ENCODE assay signal across 26 mouse cellular contexts in genomic region chr10:53735201-53735865, GRCm38 (mm10). TPM values are rescaled to one million over a fixed set of nuclear protein-coding genes. Genes with fewer than 3 reads are reported as not detected.
DNase-seq lines count a peak whose midpoint lies in the region; ATAC-seq lines count a peak whose summit lies in the region.
"Had no signal": no experiment of that assay in that cellular context is flagged by ENCODE, and none has a peak within 500 bp of the region (broad histone marks: within the 10 kb centered on the region; RNA-seq: fewer than 3 reads in every experiment).

No protein-coding gene starts in this region.

- no peak overlapping the region for H3K27ac ChIP-seq in hindbrain, embryonic 14.5 days
- H3K27ac ChIP-seq: embryonic facial prominence, embryonic 15.5 days; heart, embryonic 15.5 days; hindbrain, postnatal 0 days; limb, embryonic 15.5 days; liver, embryonic 15.5 days; lung, embryonic 15.5 days; neural tube, embryonic 15.5 days had no signal

- no peak overlapping the region for H3K4me3 ChIP-seq in hindbrain, embryonic 14.5 days (replicated peaks; ENCODE audit: low read length)
- H3K4me3 ChIP-seq: embryonic facial prominence, embryonic 15.5 days; heart, embryonic 15.5 days; limb, embryonic 15.5 days; liver, embryonic 15.5 days; lung, embryonic 15.5 days; neural tube, embryonic 15.5 days had no signal

- H3K36me3 ChIP-seq in hindbrain, embryonic 14.5 days (replicated peaks; ENCODE audit: control insufficient read depth, insufficient read depth): no peaks in the 10 kb centered on the region
- H3K36me3 ChIP-seq: embryonic facial prominence, embryonic 15.5 days; heart, embryonic 15.5 days; limb, embryonic 15.5 days; liver, embryonic 15.5 days; lung, embryonic 15.5 days; neural tube, embryonic 15.5 days had no signal

- 82% methylated on average over 7 of the region's 7 CpGs for WGBS in hindbrain, embryonic 14.5 days

- no peak overlapping the region for H3K4me2 ChIP-seq in hindbrain, embryonic 14.5 days (replicated peaks)
- H3K4me2 ChIP-seq: embryonic facial prominence, embryonic 15.5 days; heart, embryonic 15.5 days; limb, embryonic 15.5 days; liver, embryonic 15.5 days; lung, embryonic 15.5 days; neural tube, embryonic 15.5 days had no signal

- H3K9ac ChIP-seq in hindbrain, embryonic 14.5 days: no peak overlapping the region
- H3K9ac ChIP-seq: embryonic facial prominence, embryonic 15.5 days; forebrain, postnatal 0 days; heart, embryonic 15.5 days; limb, embryonic 15.5 days; liver, embryonic 15.5 days; lung, embryonic 15.5 days; neural tube, embryonic 15.5 days had no signal

- ATAC-seq in cerebellum, adult (ENCODE audit: insufficient number of reproducible peaks, low FRiP score, low TSS enrichment): peak; percentile 89
- no peak for ATAC-seq in hindbrain, embryonic 14.5 days (ENCODE audit: low FRiP score)
- ATAC-seq: forebrain, postnatal 0 days; hindbrain, postnatal 0 days; intestine, embryonic 16.5 days had no signal

- 0 out of 2 replicates have a peak, but pooled peaks cover 5% of the 10 kb centered on the region for H3K4me1 ChIP-seq in hindbrain, embryonic 14.5 days (replicated peaks; ENCODE audit: control insufficient read depth, insufficient read depth, low read length)
- H3K4me1 ChIP-seq: embryonic facial prominence, embryonic 15.5 days; limb, embryonic 15.5 days; liver, embryonic 15.5 days; neural tube, embryonic 15.5 days had no signal

- H3K9me3 ChIP-seq in hindbrain, embryonic 14.5 days (ENCODE audit: control insufficient read depth, low read length): no peaks in the 10 kb centered on the region
- H3K9me3 ChIP-seq: embryonic facial prominence, embryonic 15.5 days; heart, embryonic 15.5 days; limb, embryonic 15.5 days; liver, embryonic 15.5 days; lung, embryonic 15.5 days; neural tube, embryonic 15.5 days had no signal

- DNase-seq in cerebellum, postnatal 4 days (ENCODE audit: low spot score in 2 of 2): no peak
- peak; percentile 18 for DNase-seq in left cerebral cortex, postnatal 4 days
- no peak for DNase-seq in left cerebral cortex, postnatal 36 days (ENCODE audit: low spot score in 2 of 2)
- DNase-seq in cerebellum, adult 11-12 months: peak; percentile 73
- DNase-seq in cerebellum, postnatal 10 days: peak; percentile 73 to 74
- no peak for DNase-seq in urinary bladder, postnatal 4 days (ENCODE audit: low spot score in 2 of 2)
- no peak for DNase-seq in hindbrain, embryonic 14.5 days (ENCODE audit: low spot score)
- DNase-seq: adrenal gland, postnatal 14 days; forebrain, postnatal 0 days; gastrocnemius, postnatal 36 days; heart, postnatal 36 days; kidney, adult 9 months; kidney, postnatal 14 days; lung, postnatal 4 days; right cerebral cortex, postnatal 25 days; spleen, adult 18-20 months; thymus, postnatal 25 days had no signal

- intact Hi-C loops in left cerebral cortex, postnatal 4 days (cut with DNase I): no loop called here
- intact Hi-C loops in left cerebral cortex, postnatal 36 days (cut with DNase I): no loop called here

- H3K27me3 ChIP-seq in hindbrain, embryonic 14.5 days (ENCODE audit: control insufficient read depth, insufficient read depth, low read length): no peaks in the 10 kb centered on the region
- H3K27me3 ChIP-seq: embryonic facial prominence, embryonic 15.5 days; heart, embryonic 15.5 days; limb, embryonic 15.5 days; liver, embryonic 15.5 days; lung, embryonic 15.5 days; neural tube, embryonic 15.5 days had no signal

RNA-seq across cellular contexts. Expression of gene Fam184a, which starts 15.6 kb away (rescaled TPM):
- 10 to 100 TPM; 28.8 to 29.6 TPM for total RNA-seq in left cerebral cortex, postnatal 4 days (2021)
- total RNA-seq in left cerebral cortex, postnatal 36 days (2021): 10 to 100 TPM; 23.6 to 32.9 TPM
- 15.7 and 16.6 TPM in 2 replicates for polyA plus RNA-seq in hindbrain, embryonic 14.5 days (2014; fragmentation: Nextera tagmentation; extraction: Ambion mirVana)

Comparison
In these comparisons a context has a peak if more than half of its experiments do, and no peak if none do; other contexts are left out.
1. DNase-seq: peak in left cerebral cortex, postnatal 4 days (single experiment), cerebellum, adult 11-12 months (single experiment) and cerebellum, postnatal 10 days (2 of 2); none in cerebellum, postnatal 4 days (0 of 2), left cerebral cortex, postnatal 36 days (0 of 2), urinary bladder, postnatal 4 days (0 of 2) and hindbrain, embryonic 14.5 days (single experiment).